Mouse (Mus musculus): ENCODE measurements around the gene Tspan4. TPM values are rescaled to one million over a fixed set of nuclear protein-coding genes. Genes with fewer than 3 reads are reported as not detected.
A peak's percentile ranks its signal among the peaks of the same experiment; 100 is the strongest.

Gene Tspan4
- total and polyA plus RNA-seq, 2 experiments from 2014 or later: 72.2 to 84.2 TPM

DNA sequence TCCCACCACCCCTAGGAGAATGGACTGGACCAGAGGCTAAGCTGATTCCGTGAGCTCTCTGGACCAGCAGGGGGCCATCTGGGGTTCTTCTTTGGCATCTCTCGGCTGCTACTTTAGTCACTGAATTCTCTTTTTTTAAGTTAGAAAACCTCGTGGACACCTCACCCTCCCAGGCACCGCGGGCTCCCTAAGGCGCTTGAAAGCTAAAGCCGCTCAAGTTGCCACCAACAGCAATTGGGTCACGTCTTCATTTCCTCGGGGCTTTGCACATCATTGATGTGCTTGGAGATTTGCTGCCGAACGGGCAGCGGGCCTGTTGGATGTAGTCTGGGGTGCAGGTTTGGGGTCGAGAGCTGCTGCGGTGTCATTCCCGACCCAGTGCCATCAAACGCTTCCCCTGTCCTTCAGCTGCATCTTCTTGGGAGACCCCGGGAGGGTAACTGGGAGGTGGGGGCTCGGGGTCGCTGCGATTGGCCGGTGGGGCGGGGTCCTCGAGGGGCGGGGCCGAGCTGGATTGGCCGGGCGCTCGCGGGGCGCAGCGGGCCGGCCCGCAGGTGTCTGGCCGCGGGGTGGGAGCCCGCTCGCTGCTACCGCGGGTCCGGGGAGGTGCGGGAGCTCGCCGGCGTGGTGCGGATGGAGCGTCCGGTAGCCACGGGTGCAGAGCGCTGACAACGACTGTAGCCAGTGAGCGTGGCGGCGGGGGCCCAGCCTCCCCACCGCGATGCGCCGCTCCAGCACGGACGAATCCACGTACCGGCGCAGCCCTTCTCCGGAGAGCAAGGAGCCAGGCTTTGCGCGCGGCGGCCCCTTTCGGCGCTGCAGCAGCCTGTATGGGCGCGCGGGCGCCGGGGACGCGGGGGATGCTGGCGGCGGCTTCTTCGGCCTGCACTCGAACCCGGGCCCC lies 6.7 kb downstream of the Tspan4 start:
- no peak overlapping the region for H3K27ac ChIP-seq (ENCODE audit: low read depth)
- peak overlapping the region; percentile 52 for H3K4me3 ChIP-seq (ENCODE audit: low read depth, low read length)
- peak overlapping the region; percentile 45; the same call in 1 of the 2 replicates for H3K9ac ChIP-seq (replicated peaks; ENCODE audit: low read depth, low read length)
- peaks cover 38% of the 10 kb centered on the region for H3K4me1 ChIP-seq (ENCODE audit: control insufficient read depth, insufficient read depth)
- under 1% methylated on average over 72 of the region's 81 CpGs for WGBS
- DNase-seq (ENCODE audit: low spot score): no peak
- H3K27me3 ChIP-seq (ENCODE audit: control insufficient read depth, insufficient read depth, low read length): no peaks in the 10 kb centered on the region; the same call in 1 of the 2 replicates
- peak overlapping the region; percentile 98 for H3K4me2 ChIP-seq (ENCODE audit: low read depth, low read length)
- no peaks in the 10 kb centered on the region for H3K9me3 ChIP-seq (replicated peaks; ENCODE audit: control insufficient read depth, low read length)
- no peak for TF ChIP-seq EP300 (IDR thresholded peaks at IDR 0.05; ENCODE audit: low read depth)
- TF ChIP-seq CTCF (IDR thresholded peaks at IDR 0.05; ENCODE audit: low read depth): peak; percentile 39
- H3K36me3 ChIP-seq (replicated peaks; ENCODE audit: control insufficient read depth, insufficient read depth, low read length): 0 out of 2 replicates have a peak, but pooled peaks cover 7% of the 10 kb centered on the region
- ATAC-seq (ENCODE audit: insufficient read depth, low read depth): 0 out of 2 replicates have a peak, but pooled peaks have one; percentile 22

DNA sequence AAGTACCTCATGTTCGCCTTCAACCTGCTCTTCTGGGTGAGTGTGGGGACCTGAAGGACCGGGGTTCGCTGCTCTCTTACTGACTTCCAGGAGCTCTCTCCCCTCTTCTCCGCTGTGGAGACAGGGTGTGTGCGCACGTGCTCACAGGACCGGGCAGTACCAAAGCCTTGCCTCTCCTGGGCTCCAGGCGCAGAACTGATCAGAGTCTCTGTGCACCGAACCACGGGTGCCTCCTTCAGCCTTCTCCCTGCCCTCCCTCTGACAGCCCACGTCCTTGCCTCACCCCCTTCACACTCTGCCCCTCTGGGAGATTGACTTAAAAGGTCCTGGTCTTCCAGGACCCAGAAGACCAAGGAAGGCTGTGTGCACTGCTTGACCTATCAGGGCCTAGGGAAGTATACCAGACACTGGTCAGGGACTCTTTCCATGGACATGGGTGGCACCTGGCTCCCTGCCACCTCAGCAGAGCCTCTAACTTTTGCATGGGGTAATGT lies 7.5 kb downstream of the Tspan4 start:
- Histone ChIP-seq H3K4me2 (ENCODE audit: low read depth, low read length) (peak overlapping the region; percentile 98), H3K36me3 (replicated peaks; ENCODE audit: control insufficient read depth, insufficient read depth, low read length) (0 out of 2 replicates have a peak, but pooled peaks cover 7% of the 10 kb centered on the region), H3K27ac (ENCODE audit: low read depth) (no peak overlapping the region), H3K4me1 (ENCODE audit: control insufficient read depth, insufficient read depth) (peaks cover 30% of the 10 kb centered on the region), H3K9ac (replicated peaks; ENCODE audit: low read depth, low read length) (peak overlapping the region; percentile 45; the same call in 1 of the 2 replicates), H3K4me3 (ENCODE audit: low read depth, low read length) (peak overlapping the region; percentile 52), H3K27me3 (ENCODE audit: control insufficient read depth, insufficient read depth, low read length) (no peaks in the 10 kb centered on the region; the same call in 1 of the 2 replicates), H3K9me3 (replicated peaks; ENCODE audit: control insufficient read depth, low read length) (no peaks in the 10 kb centered on the region)
- DNase-seq (ENCODE audit: low spot score) (no peak), ATAC-seq (ENCODE audit: insufficient read depth, low read depth) (no peak)
- TF ChIP-seq CTCF (IDR thresholded peaks at IDR 0.05; ENCODE audit: low read depth): no peak
- no peak for TF ChIP-seq EP300 (IDR thresholded peaks at IDR 0.05; ENCODE audit: low read depth)
- WGBS: 18% methylated on average over 11 of the region's 11 CpGs

DNA sequence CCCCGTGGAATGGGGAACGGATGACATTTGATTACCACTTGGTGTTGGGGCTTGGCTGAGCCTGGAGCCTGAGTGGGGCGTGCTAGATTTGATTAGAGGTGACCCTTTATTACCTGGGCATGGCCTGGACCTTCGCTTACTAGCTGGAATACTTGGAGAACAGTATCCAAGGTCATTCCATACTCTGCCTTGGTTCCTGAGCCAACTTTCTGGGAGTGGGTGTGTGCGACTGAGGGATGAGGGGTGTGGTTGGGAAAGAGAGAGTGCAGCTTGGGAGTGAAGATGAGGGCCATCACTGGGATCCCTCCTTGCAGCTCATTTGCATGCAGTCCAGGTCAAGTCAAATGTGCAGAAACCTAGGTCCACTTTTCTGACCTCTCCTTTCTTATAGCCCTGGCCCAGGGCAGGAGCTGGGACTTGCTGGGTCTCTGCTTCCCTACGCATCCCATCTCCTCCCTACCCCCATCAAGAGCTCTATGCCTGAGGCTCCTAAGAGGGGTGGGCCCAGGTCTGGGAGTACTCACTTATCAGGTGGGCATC lies 8.1 kb downstream of the Tspan4 start:
- Histone ChIP-seq H3K27me3 (ENCODE audit: control insufficient read depth, insufficient read depth, low read length) (no peaks in the 10 kb centered on the region; the same call in 1 of the 2 replicates), H3K4me1 (ENCODE audit: control insufficient read depth, insufficient read depth) (peaks cover 23% of the 10 kb centered on the region), H3K9ac (replicated peaks; ENCODE audit: low read depth, low read length) (no peak overlapping the region), H3K9me3 (replicated peaks; ENCODE audit: control insufficient read depth, low read length) (no peaks in the 10 kb centered on the region), H3K27ac (ENCODE audit: low read depth) (no peak overlapping the region), H3K4me2 (ENCODE audit: low read depth, low read length) (no peak overlapping the region), H3K36me3 (replicated peaks; ENCODE audit: control insufficient read depth, insufficient read depth, low read length) (0 out of 2 replicates have a peak, but pooled peaks cover 7% of the 10 kb centered on the region), H3K4me3 (ENCODE audit: low read depth, low read length) (no peak overlapping the region)
- ATAC-seq (ENCODE audit: insufficient read depth, low read depth) (no peak), DNase-seq (ENCODE audit: low spot score) (no peak)
- 79% methylated on average over 6 of the region's 6 CpGs for WGBS
- no peak for TF ChIP-seq CTCF (IDR thresholded peaks at IDR 0.05; ENCODE audit: low read depth)
- TF ChIP-seq EP300 (IDR thresholded peaks at IDR 0.05; ENCODE audit: low read depth): no peak

DNA sequence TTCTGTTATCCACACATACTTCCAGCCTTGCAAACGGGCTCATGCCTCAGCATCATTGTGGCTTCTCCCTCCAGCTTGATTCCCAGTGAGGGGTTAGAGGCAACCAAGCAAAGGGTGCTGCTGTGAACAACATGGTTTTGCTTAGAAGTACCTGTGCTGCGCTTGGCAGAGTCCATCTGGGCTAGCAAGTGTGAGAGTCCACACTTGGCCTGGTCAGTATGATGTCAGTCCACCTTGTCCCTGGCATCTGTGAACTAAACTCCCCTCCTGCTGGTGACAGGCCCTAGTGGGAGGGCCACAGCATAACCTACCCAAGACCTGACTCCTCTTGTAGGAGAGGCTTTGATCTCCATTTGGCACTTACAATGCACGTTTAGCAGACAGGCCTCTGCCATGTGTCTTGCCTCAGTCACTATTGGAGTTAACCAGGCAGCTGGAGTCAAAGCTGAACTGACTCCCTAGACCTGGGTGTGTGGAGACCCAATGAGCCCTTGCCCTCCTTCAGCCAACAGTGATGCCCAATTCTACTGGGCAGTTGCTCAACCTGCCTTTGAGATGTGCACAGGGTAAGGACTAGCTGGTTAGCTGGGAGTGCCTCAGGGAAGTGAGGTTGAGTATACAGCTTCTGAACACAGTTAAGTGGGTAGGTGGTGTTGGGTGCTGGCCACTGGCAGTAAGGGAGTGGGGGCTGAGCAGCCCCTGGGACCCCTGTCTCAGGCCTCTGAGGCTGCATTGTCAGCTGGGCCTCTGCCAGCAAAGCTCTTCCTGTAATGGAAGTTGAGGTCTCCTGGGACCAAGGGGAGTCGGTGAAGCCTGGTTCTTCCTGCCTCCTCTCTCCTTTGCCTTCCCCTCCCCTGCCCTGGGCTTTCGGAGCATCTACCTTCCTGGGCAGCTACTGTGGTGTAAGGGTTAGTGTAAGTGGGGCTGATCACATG lies 9.4 kb downstream of the Tspan4 start:
- Histone ChIP-seq H3K36me3 (replicated peaks; ENCODE audit: control insufficient read depth, insufficient read depth, low read length) (0 out of 2 replicates have a peak, but pooled peaks cover 10% of the 10 kb centered on the region), H3K4me3 (ENCODE audit: low read depth, low read length) (no peak overlapping the region), H3K4me2 (ENCODE audit: low read depth, low read length) (no peak overlapping the region), H3K9ac (replicated peaks; ENCODE audit: low read depth, low read length) (no peak overlapping the region), H3K9me3 (replicated peaks; ENCODE audit: control insufficient read depth, low read length) (no peaks in the 10 kb centered on the region), H3K27me3 (ENCODE audit: control insufficient read depth, insufficient read depth, low read length) (no peaks in the 10 kb centered on the region; the same call in 1 of the 2 replicates), H3K4me1 (ENCODE audit: control insufficient read depth, insufficient read depth) (peaks cover 20% of the 10 kb centered on the region), H3K27ac (ENCODE audit: low read depth) (no peak overlapping the region)
- 70% methylated on average over 5 of the region's 5 CpGs for WGBS
- no peak for DNase-seq (ENCODE audit: low spot score)
- TF ChIP-seq CTCF (IDR thresholded peaks at IDR 0.05; ENCODE audit: low read depth) (no peak), EP300 (IDR thresholded peaks at IDR 0.05; ENCODE audit: low read depth) (no peak)
- ATAC-seq (ENCODE audit: insufficient read depth, low read depth): no peak

DNA sequence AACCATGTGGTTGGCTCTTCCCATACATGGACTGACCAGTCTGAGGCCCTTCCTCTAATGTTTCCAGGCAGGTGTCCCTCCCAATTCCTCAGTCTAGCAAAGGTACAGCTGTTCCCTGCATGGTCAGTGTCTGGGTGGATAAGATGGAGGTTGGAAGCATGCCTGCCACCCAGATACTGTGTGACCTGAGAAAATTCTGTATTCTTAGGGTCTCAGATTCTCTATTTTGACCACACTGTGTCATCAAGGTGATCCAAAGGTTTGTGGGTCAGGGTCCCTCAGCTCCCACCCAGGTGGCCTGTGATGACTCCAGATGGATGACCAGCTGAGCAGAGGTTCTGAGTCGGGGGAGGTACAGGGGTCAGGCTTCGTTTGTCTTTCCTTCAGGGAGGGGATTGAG lies 10.1 kb downstream of the Tspan4 start:
- Histone ChIP-seq H3K9ac (replicated peaks; ENCODE audit: low read depth, low read length) (no peak overlapping the region), H3K4me3 (ENCODE audit: low read depth, low read length) (no peak overlapping the region), H3K36me3 (replicated peaks; ENCODE audit: control insufficient read depth, insufficient read depth, low read length) (peaks cover 17% of the 10 kb centered on the region), H3K27me3 (ENCODE audit: control insufficient read depth, insufficient read depth, low read length) (no peaks in the 10 kb centered on the region; the same call in 1 of the 2 replicates), H3K4me1 (ENCODE audit: control insufficient read depth, insufficient read depth) (peaks cover 20% of the 10 kb centered on the region), H3K4me2 (ENCODE audit: low read depth, low read length) (no peak overlapping the region), H3K27ac (ENCODE audit: low read depth) (no peak overlapping the region), H3K9me3 (replicated peaks; ENCODE audit: control insufficient read depth, low read length) (no peaks in the 10 kb centered on the region)
- WGBS: 88% methylated on average over 2 of the region's 2 CpGs
- DNase-seq (ENCODE audit: low spot score) (no peak), ATAC-seq (ENCODE audit: insufficient read depth, low read depth) (no peak)
- TF ChIP-seq CTCF (IDR thresholded peaks at IDR 0.05; ENCODE audit: low read depth) (no peak), EP300 (IDR thresholded peaks at IDR 0.05; ENCODE audit: low read depth) (no peak)
